Mouse (Mus musculus) midbrain, embryonic 10.5 days (tissue): Measurements from ENCODE around the gene Fzd9. TPM values are rescaled to one million over a fixed set of nuclear protein-coding genes. Genes with fewer than 3 reads are reported as not detected.

Experiments
- DNase-seq: peaks from one replicate; pipeline ENCODE4 v3.0.0-alpha.2; 2017; ENCODE audit warnings: low spot score
- H3K27ac ChIP-seq: fragments of 300-500 bp; sonication (generic); replicated peaks from 2 replicates; pipeline ENCODE4 v1.5.1; 2016; ENCODE audit warnings: mild to moderate bottlenecking
- H3K27me3 ChIP-seq: fragments of 300-500 bp; sonication (generic); 2 replicates; pipeline ENCODE4 v1.6.1; 2016; ENCODE audit warnings: low read depth, mild to moderate bottlenecking; ENCODE audit not compliant: poor library complexity, severe bottlenecking
- H3K36me3 ChIP-seq: fragments of 300-500 bp; sonication (generic); 2 replicates; pipeline ENCODE4 v1.6.1; 2016; ENCODE audit warnings: mild to moderate bottlenecking, moderate library complexity
- H3K4me1 ChIP-seq: fragments of 300-500 bp; sonication (generic); 2 replicates; pipeline ENCODE4 v1.6.1; 2016
- H3K4me3 ChIP-seq: fragments of 300-500 bp; sonication (generic); 2 replicates; pipeline ENCODE4 v1.5.1; 2016; ENCODE audit warnings: mild to moderate bottlenecking, moderate library complexity
- H3K9me3 ChIP-seq: fragments of 300-500 bp; sonication (generic); replicated peaks from 2 replicates; pipeline ENCODE4 v1.6.1; 2016; ENCODE audit warnings: mild to moderate bottlenecking
- WGBS: fragments of 180-500 bp; shearing (Covaris S2); methylation state at CpG from one replicate; pipeline ENCODE4 v1.1.7; 2016; 5-methylcytosine and 5-hydroxymethylcytosine counted together
- polyA plus RNA-seq: library from polyadenylated mRNA; unstranded; fragments of >200 nt; fragmentation: Nextera tagmentation; extraction: Ambion mirVana; gene quantifications from 2 replicates; pipeline ENCODE4 v1.2.1, GENCODE M21; 2016

Gene Fzd9
- 15.5 and 16.0 TPM in 2 replicates for polyA plus RNA-seq

DNA sequence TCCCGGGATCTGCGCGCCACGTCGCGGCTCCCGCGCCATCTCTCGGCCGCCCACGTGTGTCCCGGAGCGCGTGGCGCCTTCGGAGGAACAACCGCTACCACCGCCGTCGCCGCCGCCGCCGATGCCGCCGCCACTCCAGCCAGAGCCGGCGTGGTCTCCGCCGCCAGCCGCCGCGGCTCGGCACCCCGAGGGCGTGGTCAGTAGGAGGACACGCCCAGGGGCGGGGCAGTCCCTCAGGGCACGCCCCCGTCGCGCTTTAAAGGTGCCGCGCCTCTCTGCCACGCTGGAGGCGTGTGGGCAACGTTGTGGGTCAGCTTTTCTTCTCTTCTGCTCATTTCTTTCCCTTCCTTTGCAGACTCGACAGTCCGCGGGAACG is at the start of gene Fzd9:
TSS of gene Fzd9 (minus strand) at position 152 of the 376 bp plus-strand sequence.
- peak within 1 kb of the TSS; percentile 77 for H3K4me3 ChIP-seq
- peak within 1 kb of the TSS; percentile 93 for H3K27ac ChIP-seq
- H3K9me3 ChIP-seq = peaks cover 3% of the 10 kb centered on the region
- DNase-seq = peak; percentile 92
- H3K4me1 ChIP-seq = peaks cover 96% of the 10 kb centered on the region
- peaks cover 20% of the 10 kb centered on the region for H3K27me3 ChIP-seq
- peaks cover 15% of the 10 kb centered on the region for H3K36me3 ChIP-seq
- 0% methylated on average over 50 of the region's 51 CpGs for WGBS

GRCm38 (mm10) chr5:135292001-135292400 is 41.0 kb upstream of the Fzd9 start:
- no peaks in the 10 kb centered on the region for H3K27me3 ChIP-seq
- no peaks in the 10 kb centered on the region for H3K36me3 ChIP-seq
- 89% methylated on average over 2 of the region's 2 CpGs for WGBS
- no peak overlapping the region for H3K27ac ChIP-seq
- H3K4me3 ChIP-seq = no peak overlapping the region
- DNase-seq = no peak
- peaks cover 4% of the 10 kb centered on the region; the same call in 1 of the 2 replicates for H3K4me1 ChIP-seq
- H3K9me3 ChIP-seq = no peaks in the 10 kb centered on the region

- Histone ChIP-seq H3K27me3 (no peaks in the 10 kb centered on the region), H3K4me1 (peaks cover 4% of the 10 kb centered on the region; the same call in 1 of the 2 replicates), H3K36me3 (no peaks in the 10 kb centered on the region), H3K27ac (no peak overlapping the region), H3K4me3 (no peak overlapping the region), H3K9me3 (no peaks in the 10 kb centered on the region)
- DNase-seq = no peak
- 50% methylated on average over 4 of the region's 4 CpGs for WGBS
These were observed 40.2 kb upstream of the Fzd9 start for GRCm38 (mm10) chr5:135291193-135291592.

DNA sequence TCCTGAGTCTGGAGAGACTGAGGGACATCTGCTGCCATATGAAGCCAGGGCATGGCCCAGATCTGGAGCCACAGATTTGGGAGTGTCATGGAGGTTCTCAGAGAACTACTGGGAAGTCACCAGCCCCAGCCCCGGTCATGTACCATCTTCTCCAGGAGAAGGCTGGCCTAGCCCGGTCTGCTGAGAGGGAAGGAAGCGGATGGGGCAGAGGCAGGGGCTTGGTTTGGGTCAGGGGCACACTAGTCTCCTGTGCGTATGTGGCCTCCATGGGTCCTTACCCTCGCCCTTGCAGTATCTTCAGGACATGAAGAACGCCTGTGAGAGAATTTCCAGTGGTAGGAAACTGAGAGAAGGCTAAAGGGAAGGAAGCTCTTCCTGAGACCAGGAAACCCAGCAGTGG is 39.7 kb upstream of the Fzd9 start:
- DNase-seq = no peak
- Histone ChIP-seq H3K4me3 (no peak overlapping the region), H3K36me3 (no peaks in the 10 kb centered on the region), H3K27ac (0 out of 2 replicates have a peak overlapping the region, but pooled peaks have one; percentile 20), H3K4me1 (peaks cover 4% of the 10 kb centered on the region; the same call in 1 of the 2 replicates), H3K9me3 (no peaks in the 10 kb centered on the region), H3K27me3 (no peaks in the 10 kb centered on the region)
- WGBS = 85% methylated on average over 6 of the region's 6 CpGs

- WGBS = 79% methylated on average over 5 of the region's 5 CpGs
- H3K36me3 ChIP-seq = no peaks in the 10 kb centered on the region
These were observed 35.9 kb upstream of the Fzd9 start for GRCm38 (mm10) chr5:135286926-135287325.

GRCm38 (mm10) chr5:135286185-135286584 is 35.2 kb upstream of the Fzd9 start:
- peaks cover 3% of the 10 kb centered on the region; the same call in 1 of the 2 replicates for H3K4me1 ChIP-seq
- H3K27me3 ChIP-seq = no peaks in the 10 kb centered on the region
- peak overlapping the region; percentile 4 for H3K27ac ChIP-seq
- H3K9me3 ChIP-seq = no peaks in the 10 kb centered on the region
- peak; percentile 83 for DNase-seq
- 1% methylated on average over 6 of the region's 6 CpGs for WGBS
- no peaks in the 10 kb centered on the region for H3K36me3 ChIP-seq
- no peak overlapping the region for H3K4me3 ChIP-seq

More at GRCm38 (mm10) chr5:135286926-135287325, 35.9 kb upstream of the Fzd9 start:
- no peaks in the 10 kb centered on the region for H3K27me3 ChIP-seq
- no peak overlapping the region for H3K27ac ChIP-seq
- H3K9me3 ChIP-seq = no peaks in the 10 kb centered on the region
- no peak overlapping the region for H3K4me3 ChIP-seq
- peaks cover 4% of the 10 kb centered on the region; the same call in 1 of the 2 replicates for H3K4me1 ChIP-seq
- no peak for DNase-seq

DNA sequence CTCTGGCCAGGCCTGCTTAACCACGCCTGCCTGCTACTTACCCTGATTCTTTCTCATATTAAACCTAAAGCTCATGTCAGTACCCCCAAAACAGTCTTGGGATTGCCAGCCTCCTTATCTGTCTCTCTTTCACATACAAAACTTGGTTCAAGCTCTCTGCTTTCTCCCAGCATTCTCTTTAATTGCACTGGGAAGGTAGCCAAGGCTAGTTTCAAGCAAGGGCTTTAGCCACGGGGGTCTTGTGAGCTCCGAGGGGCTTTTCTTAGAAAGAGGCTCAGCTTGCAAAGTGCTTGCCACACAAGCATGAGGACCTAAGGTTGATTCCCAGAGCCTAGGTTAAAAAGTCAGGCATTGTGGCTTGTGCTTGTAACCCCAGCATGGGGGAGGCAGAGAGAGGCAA is 34.2 kb upstream of the Fzd9 start:
- Histone ChIP-seq H3K27ac (peak overlapping the region; percentile 2; the same call in 1 of the 2 replicates), H3K4me1 (peaks cover 4% of the 10 kb centered on the region; the same call in 1 of the 2 replicates), H3K9me3 (no peaks in the 10 kb centered on the region), H3K36me3 (no peaks in the 10 kb centered on the region), H3K4me3 (no peak overlapping the region), H3K27me3 (no peaks in the 10 kb centered on the region)
- 75% methylated on average over 3 of the region's 3 CpGs for WGBS
- no peak for DNase-seq

- no peaks in the 10 kb centered on the region for H3K9me3 ChIP-seq
- H3K4me1 ChIP-seq = peaks cover 16% of the 10 kb centered on the region
- H3K4me3 ChIP-seq = no peak overlapping the region
- peaks cover 25% of the 10 kb centered on the region for H3K27me3 ChIP-seq
- H3K36me3 ChIP-seq = no peaks in the 10 kb centered on the region
- no peak overlapping the region for H3K27ac ChIP-seq
- no peak for DNase-seq
- WGBS = 81% methylated on average over 9 of the region's 9 CpGs
These were observed 29.2 kb upstream of the Fzd9 start for GRCm38 (mm10) chr5:135280226-135280625.

GRCm38 (mm10) chr5:135276597-135276996 is 25.6 kb upstream of the Fzd9 start:
- 5% methylated on average over 36 of the region's 36 CpGs for WGBS
- peaks cover 40% of the 10 kb centered on the region for H3K4me1 ChIP-seq
- H3K9me3 ChIP-seq = no peaks in the 10 kb centered on the region
- peaks cover 34% of the 10 kb centered on the region for H3K27me3 ChIP-seq
- peak; percentile 51 for DNase-seq
- no peaks in the 10 kb centered on the region for H3K36me3 ChIP-seq
- peak overlapping the region; percentile 82 for H3K27ac ChIP-seq
- peak overlapping the region; percentile 44 for H3K4me3 ChIP-seq

DNA sequence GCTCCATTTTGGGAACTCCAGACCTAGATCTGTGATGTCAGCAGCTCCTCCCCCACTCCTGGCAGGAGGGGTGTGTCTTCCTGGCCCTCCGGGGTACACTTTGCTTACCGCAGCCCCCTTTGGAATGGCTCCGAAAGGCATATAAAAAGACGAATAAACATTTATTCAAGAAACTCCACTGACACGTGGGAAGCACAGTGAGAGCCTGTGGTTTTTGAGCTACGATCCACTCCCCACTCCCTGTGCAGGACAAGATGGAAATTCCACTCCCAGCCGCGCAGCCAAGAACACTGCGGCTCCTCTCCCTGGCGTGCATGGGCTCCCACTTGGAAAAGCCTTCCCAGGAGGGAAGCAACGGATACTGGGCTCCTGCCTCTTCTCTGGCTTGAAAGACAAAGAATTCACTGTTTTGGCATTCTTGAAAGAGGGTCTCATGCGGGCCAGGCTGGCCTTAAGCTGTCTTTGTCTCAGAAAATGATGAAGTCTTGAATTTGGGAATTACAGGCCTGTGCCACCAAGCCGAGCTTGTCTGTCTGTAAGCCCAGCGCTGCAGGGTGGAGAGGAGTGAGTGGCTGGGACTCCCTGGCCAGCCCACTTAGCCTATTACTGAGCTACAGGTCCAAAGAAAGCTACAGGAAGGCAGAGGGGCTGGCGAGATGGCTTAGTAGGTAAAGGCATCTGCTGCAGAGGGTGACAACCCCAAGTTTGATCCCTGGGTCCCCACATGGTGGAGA is 23.8 kb upstream of the Fzd9 start:
- peak; percentile 46 for DNase-seq

GRCm38 (mm10) chr5:135271563-135272165 is 20.6 kb upstream of the Fzd9 start:
- Histone ChIP-seq H3K27ac (peak overlapping the region; percentile 63), H3K27me3 (peaks cover 24% of the 10 kb centered on the region), H3K4me3 (no peak overlapping the region), H3K4me1 (peaks cover 37% of the 10 kb centered on the region), H3K36me3 (no peaks in the 10 kb centered on the region), H3K9me3 (no peaks in the 10 kb centered on the region)
- WGBS = 66% methylated on average over 12 of the region's 12 CpGs
- no peak for DNase-seq

More for the DNA sequence above, 23.8 kb upstream of the Fzd9 start:
- H3K9me3 ChIP-seq = no peaks in the 10 kb centered on the region
- H3K27me3 ChIP-seq = peaks cover 34% of the 10 kb centered on the region
- peak overlapping the region; percentile 81 for H3K27ac ChIP-seq
- WGBS = 12% methylated on average over 15 of the region's 15 CpGs
- no peaks in the 10 kb centered on the region for H3K36me3 ChIP-seq
- H3K4me1 ChIP-seq = peaks cover 41% of the 10 kb centered on the region
- peak overlapping the region; percentile 39 for H3K4me3 ChIP-seq

- 84% methylated on average over 4 of the region's 4 CpGs for whole genome bisulfite sequencing
- Histone ChIP-seq H3K4me1 (peaks cover 31% of the 10 kb centered on the region), H3K27me3 (peaks cover 11% of the 10 kb centered on the region), H3K27ac (no peak overlapping the region), H3K9me3 (no peaks in the 10 kb centered on the region), H3K4me3 (no peak overlapping the region), H3K36me3 (no peaks in the 10 kb centered on the region)
- no peak for DNase-seq
These were observed 19.3 kb upstream of the Fzd9 start for GRCm38 (mm10) chr5:135270361-135270760.

DNA sequence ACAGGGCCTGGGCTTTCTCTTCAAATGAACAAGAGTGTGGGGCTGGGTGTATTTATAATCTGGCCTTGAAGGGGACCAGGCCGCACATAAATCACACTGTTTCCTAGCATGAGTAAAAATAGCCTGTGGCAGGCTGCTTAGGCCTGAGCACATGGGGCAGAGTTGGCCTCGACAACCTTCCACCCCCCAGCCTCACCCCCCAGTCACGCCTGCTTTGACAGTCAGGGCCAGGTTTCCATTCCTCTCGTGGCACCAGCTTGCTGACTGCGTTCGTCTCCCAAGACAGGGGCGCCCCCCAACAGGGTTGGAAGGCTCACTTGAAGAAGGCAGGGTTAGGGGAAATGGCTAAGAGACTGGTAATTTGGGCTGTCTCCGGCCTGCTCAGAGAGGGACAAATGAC is 18.4 kb upstream of the Fzd9 start:
- Histone ChIP-seq H3K27ac (0 out of 2 replicates have a peak overlapping the region, but pooled peaks have one; percentile 64), H3K36me3 (no peaks in the 10 kb centered on the region), H3K9me3 (no peaks in the 10 kb centered on the region), H3K4me1 (peaks cover 26% of the 10 kb centered on the region), H3K4me3 (no peak overlapping the region), H3K27me3 (peaks cover 2% of the 10 kb centered on the region)
- DNase-seq = no peak
- 88% methylated on average over 8 of the region's 8 CpGs for WGBS
